Mouse (Mus musculus) liver, postnatal 0 days (tissue): ENCODE measurements around the gene Ephx4. TPM values are rescaled to one million over a fixed set of nuclear protein-coding genes. Genes with fewer than 3 reads are reported as not detected.

ENCODE experiments used
- ATAC-seq: fragments of 200-750 bp; cut with Nextera tagmentation; 2 replicates; pipeline ENCODE4 v1.8.0; 2017; ENCODE audit warnings: mild to moderate bottlenecking, moderate library complexity
- DNase-seq: peaks from one replicate; pipeline ENCODE4 v3.0.0-alpha.2; 2016
- H3K27ac ChIP-seq: fragments of 300-500 bp; sonication (generic); 2 replicates; pipeline ENCODE4 v1.5.1; 2014; ENCODE audit warnings: antibody characterized with exemption, moderate library complexity, mild to moderate bottlenecking, low read depth
- H3K27me3 ChIP-seq: fragments of 300-500 bp; sonication (generic); 2 replicates; pipeline ENCODE4 v1.6.1; 2014; ENCODE audit warnings: low read length, control low read depth, mixed read lengths; ENCODE audit not compliant: insufficient read depth
- H3K36me3 ChIP-seq: fragments of 300-500 bp; sonication (generic); replicated peaks from 2 replicates; pipeline ENCODE4 v1.6.1; 2014; ENCODE audit warnings: mild to moderate bottlenecking, control low read depth, low read length, moderate library complexity, mixed read lengths; ENCODE audit not compliant: insufficient read depth
- H3K4me1 ChIP-seq: fragments of 300-500 bp; sonication (generic); 2 replicates; pipeline ENCODE4 v1.6.1; 2014; ENCODE audit warnings: antibody characterized with exemption, mild to moderate bottlenecking, control low read depth; ENCODE audit not compliant: insufficient read depth
- H3K4me2 ChIP-seq: fragments of 300-500 bp; sonication (generic); 2 replicates; pipeline ENCODE4 v1.6.1; 2014; ENCODE audit warnings: low read depth, mild to moderate bottlenecking, low read length, moderate library complexity, mixed read lengths
- H3K4me3 ChIP-seq: fragments of 300-500 bp; sonication (generic); 2 replicates; pipeline ENCODE4 v1.5.1; 2014; ENCODE audit warnings: low read depth, low read length
- H3K9ac ChIP-seq: fragments of 300-500 bp; sonication (generic); replicated peaks from 2 replicates; pipeline ENCODE4 v1.6.1; 2014; ENCODE audit warnings: mild to moderate bottlenecking, moderate library complexity
- H3K9me3 ChIP-seq: fragments of 300-500 bp; sonication (generic); 2 replicates; pipeline ENCODE4 v1.6.1; 2016; ENCODE audit warnings: mild to moderate bottlenecking, control low read depth, low read length, mixed read lengths
- CTCF ChIP-seq: sonication (generic); IDR thresholded peaks from 2 replicates; pipeline ENCODE4 v1.5.1; 2016; ENCODE audit warnings: antibody characterized with exemption, low read depth
- EP300 ChIP-seq: IDR thresholded peaks from 2 replicates; pipeline ENCODE4 v1.6.1; 2016; ENCODE audit warnings: antibody characterized with exemption, low read depth, mild to moderate bottlenecking
- WGBS: fragments of 180-500 bp; shearing (Covaris S2); extraction: QIAGEN DNeasy Blood & Tissue Kit; methylation state at CpG from one replicate; pipeline ENCODE4 v1.1.7; 2014; ENCODE audit not compliant: insufficient replicate concordance; 5-methylcytosine and 5-hydroxymethylcytosine counted together
- polyA plus RNA-seq: library from polyadenylated mRNA; unstranded; fragments of >200 nt; fragmentation: Nextera tagmentation; extraction: Ambion mirVana; gene quantifications from 2 replicates; pipeline ENCODE4 v1.2.1, GENCODE M21; 2015

Ephx4 gene
- polyA plus RNA-seq, 1 experiment from 2014 or later = 0.28 TPM

GRCm38 (mm10) chr5:107449620-107450019 is 47.1 kb downstream of the Ephx4 start:
- no peaks in the 10 kb centered on the region for H3K27me3 ChIP-seq
- H3K36me3 ChIP-seq = no peaks in the 10 kb centered on the region; the same call in 1 of the 2 replicates
- H3K9ac ChIP-seq = no peak overlapping the region
- no peak overlapping the region for H3K4me3 ChIP-seq
- TF ChIP-seq EP300 (no peak), CTCF (no peak)
- H3K27ac ChIP-seq = no peak overlapping the region
- DNase-seq = no peak
- H3K4me1 ChIP-seq = no peaks in the 10 kb centered on the region
- H3K4me2 ChIP-seq = no peak overlapping the region
- no peaks in the 10 kb centered on the region for H3K9me3 ChIP-seq
- ATAC-seq = no peak
- 86% methylated on average over 5 of the region's 5 CpGs for WGBS

- DNase-seq (no peak), ATAC-seq (no peak)
- H3K27me3 ChIP-seq = no peaks in the 10 kb centered on the region
- no peak overlapping the region for H3K4me2 ChIP-seq
- WGBS = 89% methylated on average over 5 of the region's 5 CpGs
- no peak overlapping the region for H3K9ac ChIP-seq
- no peak overlapping the region for H3K4me3 ChIP-seq
- H3K9me3 ChIP-seq = no peaks in the 10 kb centered on the region
- no peak for TF ChIP-seq EP300
- TF ChIP-seq CTCF = no peak
- H3K27ac ChIP-seq = no peak overlapping the region
- H3K4me1 ChIP-seq = no peaks in the 10 kb centered on the region
- no peaks in the 10 kb centered on the region; the same call in 1 of the 2 replicates for H3K36me3 ChIP-seq
Observed at GRCm38 (mm10) chr5:107450299-107450698, 47.8 kb downstream of the Ephx4 start.

- Histone ChIP-seq H3K27ac (no peak overlapping the region), H3K36me3 (no peaks in the 10 kb centered on the region), H3K4me1 (no peaks in the 10 kb centered on the region), H3K4me2 (peak overlapping the region; percentile 4; the same call in 1 of the 2 replicates), H3K27me3 (no peaks in the 10 kb centered on the region), H3K9me3 (no peaks in the 10 kb centered on the region), H3K4me3 (no peak overlapping the region), H3K9ac (no peak overlapping the region)
- DNase-seq (no peak), ATAC-seq (peak; percentile 48; the same call in 1 of the 2 replicates)
- no peak for TF ChIP-seq CTCF
- WGBS = 66% methylated on average over 4 of the region's 4 CpGs
Observed at GRCm38 (mm10) chr5:107462147-107463076, 59.9 kb downstream of the Ephx4 start.

- no peak overlapping the region for H3K27ac ChIP-seq
- H3K27me3 ChIP-seq = no peaks in the 10 kb centered on the region
- TF ChIP-seq EP300 = no peak
- no peak for TF ChIP-seq CTCF
- H3K9ac ChIP-seq = no peak overlapping the region
- DNase-seq = no peak
- H3K36me3 ChIP-seq = no peaks in the 10 kb centered on the region
- no peak overlapping the region for H3K4me2 ChIP-seq
- H3K4me3 ChIP-seq = no peak overlapping the region
- no peak for ATAC-seq
- WGBS = 63% methylated on average over 5 of the region's 5 CpGs
- no peaks in the 10 kb centered on the region for H3K9me3 ChIP-seq
- no peaks in the 10 kb centered on the region for H3K4me1 ChIP-seq
Observed at GRCm38 (mm10) chr5:107466501-107466900, 64.0 kb downstream of the Ephx4 start.

GRCm38 (mm10) chr5:107467098-107467497 is 64.6 kb downstream of the Ephx4 start:
- 77% methylated on average over 4 of the region's 4 CpGs for WGBS
- Histone ChIP-seq H3K4me1 (no peaks in the 10 kb centered on the region), H3K4me2 (no peak overlapping the region), H3K9ac (no peak overlapping the region), H3K27me3 (no peaks in the 10 kb centered on the region), H3K9me3 (no peaks in the 10 kb centered on the region), H3K27ac (no peak overlapping the region), H3K36me3 (no peaks in the 10 kb centered on the region), H3K4me3 (no peak overlapping the region)
- no peak for ATAC-seq
- TF ChIP-seq CTCF (no peak), EP300 (no peak)
- DNase-seq = no peak

GRCm38 (mm10) chr5:107470600-107471329 is 68.2 kb downstream of the Ephx4 start:
- DNase-seq (peak; percentile 14), ATAC-seq (peak; percentile 91)
- peak overlapping the region; percentile 52 for H3K4me2 ChIP-seq
- no peaks in the 10 kb centered on the region for H3K9me3 ChIP-seq
- WGBS = 52% methylated on average over 10 of the region's 10 CpGs
- no peaks in the 10 kb centered on the region for H3K27me3 ChIP-seq
- peak overlapping the region; percentile 35; the same call in 1 of the 2 replicates for H3K9ac ChIP-seq
- peak overlapping the region; percentile 79 for H3K27ac ChIP-seq
- no peak overlapping the region; the same call in 1 of the 2 replicates for H3K4me3 ChIP-seq
- no peak; the same call in 1 of the 2 replicates for TF ChIP-seq EP300
- no peak for TF ChIP-seq CTCF
- H3K4me1 ChIP-seq = no peaks in the 10 kb centered on the region
- no peaks in the 10 kb centered on the region for H3K36me3 ChIP-seq

Other genes starting within 250 kb of the Ephx4 start
- gene Tgfbr3, start 113.1 kb upstream of the Ephx4 start, polyA plus RNA-seq = 3.8 and 4.4 TPM in 2 replicates
- gene Brdt, start 71.6 kb upstream of the Ephx4 start, polyA plus RNA-seq = 0.29 and 0.44 TPM in 2 replicates
- not detected in 2 replicates for gene Lpcat2b, start 28.8 kb downstream of the Ephx4 start, polyA plus RNA-seq
- 1.1 and 1.5 TPM in 2 replicates for gene Btbd8, start 35.3 kb downstream of the Ephx4 start, polyA plus RNA-seq
- 0.04 TPM in 1 of 2 replicates, not detected in the other for gene Gm42669, start 104.9 kb downstream of the Ephx4 start, polyA plus RNA-seq
- gene 1700028K03Rik, start 132.0 kb downstream of the Ephx4 start, polyA plus RNA-seq = 0.09 and 0.12 TPM in 2 replicates
- 5.4 and 5.5 TPM in 2 replicates for gene Rpap2, start 194.6 kb downstream of the Ephx4 start, polyA plus RNA-seq
- 5.9 and 6.9 TPM in 2 replicates for gene Glmn, start 195.2 kb downstream of the Ephx4 start, polyA plus RNA-seq